Mouse (Mus musculus): Measurements from ENCODE around the gene Ramp3. TPM values are rescaled to one million over a fixed set of nuclear protein-coding genes. Genes with fewer than 3 reads are reported as not detected.
A peak's percentile ranks its signal among the peaks of the same experiment; 100 is the strongest.

Gene Ramp3
- polyA plus RNA-seq, 1 experiment from 2014 or later = 24.6 TPM

GRCm38 (mm10) chr11:6704851-6705250 is 46.5 kb downstream of the Ramp3 start:
- Histone ChIP-seq H3K4me2 (no peak overlapping the region), H3K9me3 (no peaks in the 10 kb centered on the region; the same call in 1 of the 2 replicates), H3K9ac (no peak overlapping the region), H3K27me3 (no peaks in the 10 kb centered on the region), H3K36me3 (no peaks in the 10 kb centered on the region), H3K4me1 (replicated peaks) (peaks cover 5% of the 10 kb centered on the region), H3K4me3 (no peak overlapping the region), H3K27ac (no peak overlapping the region)
- no peak for ATAC-seq (ENCODE audit: low FRiP score)
- 86% methylated on average over 6 of the region's 6 CpGs for WGBS

GRCm38 (mm10) chr11:6705516-6705915 is 47.2 kb downstream of the Ramp3 start:
- H3K4me3 ChIP-seq = no peak overlapping the region
- peaks cover 5% of the 10 kb centered on the region for H3K4me1 ChIP-seq (replicated peaks)
- H3K4me2 ChIP-seq = no peak overlapping the region
- 68% methylated on average over 5 of the region's 5 CpGs for WGBS
- H3K9me3 ChIP-seq = no peaks in the 10 kb centered on the region; the same call in 1 of the 2 replicates
- 0 out of 2 replicates have a peak, but pooled peaks cover 5% of the 10 kb centered on the region for H3K27me3 ChIP-seq
- no peaks in the 10 kb centered on the region for H3K36me3 ChIP-seq
- H3K27ac ChIP-seq = no peak overlapping the region
- no peak overlapping the region for H3K9ac ChIP-seq
- no peak for ATAC-seq (ENCODE audit: low FRiP score)

GRCm38 (mm10) chr11:6706796-6707195 is 48.5 kb downstream of the Ramp3 start:
- ATAC-seq (ENCODE audit: low FRiP score) = no peak
- Histone ChIP-seq H3K4me1 (replicated peaks) (peaks cover 5% of the 10 kb centered on the region), H3K4me2 (no peak overlapping the region), H3K27ac (no peak overlapping the region), H3K36me3 (no peaks in the 10 kb centered on the region), H3K9me3 (no peaks in the 10 kb centered on the region; the same call in 1 of the 2 replicates), H3K4me3 (no peak overlapping the region), H3K9ac (no peak overlapping the region), H3K27me3 (0 out of 2 replicates have a peak, but pooled peaks cover 14% of the 10 kb centered on the region)
- WGBS = 95% methylated on average over 13 of the region's 13 CpGs

GRCm38 (mm10) chr11:6708437-6708836 is 50.1 kb downstream of the Ramp3 start:
- H3K4me2 ChIP-seq = no peak overlapping the region
- no peaks in the 10 kb centered on the region for H3K36me3 ChIP-seq
- WGBS = 92% methylated on average over 7 of the region's 7 CpGs
- H3K9me3 ChIP-seq = no peaks in the 10 kb centered on the region; the same call in 1 of the 2 replicates
- H3K4me1 ChIP-seq (replicated peaks) = peaks cover 5% of the 10 kb centered on the region
- no peak overlapping the region for H3K4me3 ChIP-seq
- 0 out of 2 replicates have a peak, but pooled peaks cover 14% of the 10 kb centered on the region for H3K27me3 ChIP-seq
- ATAC-seq (ENCODE audit: low FRiP score) = no peak
- H3K27ac ChIP-seq = no peak overlapping the region
- H3K9ac ChIP-seq = no peak overlapping the region

GRCm38 (mm10) chr11:6710409-6710808 is 52.1 kb downstream of the Ramp3 start:
- Histone ChIP-seq H3K36me3 (no peaks in the 10 kb centered on the region), H3K9me3 (no peaks in the 10 kb centered on the region; the same call in 1 of the 2 replicates), H3K4me2 (no peak overlapping the region), H3K27ac (no peak overlapping the region), H3K4me3 (no peak overlapping the region), H3K27me3 (0 out of 2 replicates have a peak, but pooled peaks cover 14% of the 10 kb centered on the region), H3K4me1 (replicated peaks) (peaks cover 3% of the 10 kb centered on the region), H3K9ac (no peak overlapping the region)
- 0 out of 2 replicates have a peak, but pooled peaks have one; percentile 7 for ATAC-seq (ENCODE audit: low FRiP score)
- 78% methylated on average over 2 of the region's 2 CpGs for WGBS

GRCm38 (mm10) chr11:6720746-6721145 is 62.4 kb downstream of the Ramp3 start:
- Histone ChIP-seq H3K4me3 (no peak overlapping the region), H3K9ac (no peak overlapping the region), H3K36me3 (no peaks in the 10 kb centered on the region), H3K4me1 (replicated peaks) (no peaks in the 10 kb centered on the region), H3K9me3 (no peaks in the 10 kb centered on the region), H3K27me3 (no peaks in the 10 kb centered on the region; the same call in 1 of the 2 replicates), H3K4me2 (no peak overlapping the region), H3K27ac (no peak overlapping the region)
- ATAC-seq (ENCODE audit: low FRiP score) = no peak
- WGBS = 89% methylated on average over 5 of the region's 5 CpGs

GRCm38 (mm10) chr11:6726921-6727320 is 68.6 kb downstream of the Ramp3 start:
- no peaks in the 10 kb centered on the region for H3K4me1 ChIP-seq (replicated peaks)
- WGBS = 92% methylated on average over 5 of the region's 5 CpGs
- no peaks in the 10 kb centered on the region for H3K36me3 ChIP-seq
- ATAC-seq (ENCODE audit: low FRiP score) = no peak
- H3K4me2 ChIP-seq = no peak overlapping the region
- H3K9ac ChIP-seq = no peak overlapping the region
- no peak overlapping the region for H3K4me3 ChIP-seq
- no peaks in the 10 kb centered on the region for H3K9me3 ChIP-seq
- no peaks in the 10 kb centered on the region for H3K27me3 ChIP-seq
- H3K27ac ChIP-seq = no peak overlapping the region

Other genes with a start within 250 kb of the Ramp3 start
- 3,979 and 4,017 TPM in 2 replicates for gene Ppia, start 243.1 kb upstream of the Ramp3 start, polyA plus RNA-seq (2015; fragmentation: Nextera tagmentation; extraction: Ambion mirVana)
- 381 and 387 TPM in 2 replicates for gene H2afv, start 214.1 kb upstream of the Ramp3 start, polyA plus RNA-seq (2015; fragmentation: Nextera tagmentation; extraction: Ambion mirVana)
- gene Purb, start 182.6 kb upstream of the Ramp3 start, polyA plus RNA-seq (2015; fragmentation: Nextera tagmentation; extraction: Ambion mirVana) = 12.6 and 13.0 TPM in 2 replicates
- 0.42 and 0.48 TPM in 2 replicates for gene Myo1g, start 137.6 kb upstream of the Ramp3 start, polyA plus RNA-seq (2015; fragmentation: Nextera tagmentation; extraction: Ambion mirVana)
- gene Ccm2, start 111.6 kb upstream of the Ramp3 start, polyA plus RNA-seq (2015; fragmentation: Nextera tagmentation; extraction: Ambion mirVana) = 94.1 and 99.0 TPM in 2 replicates
- gene Nacad, start 52.5 kb upstream of the Ramp3 start, polyA plus RNA-seq (2015; fragmentation: Nextera tagmentation; extraction: Ambion mirVana) = 87.6 and 90.0 TPM in 2 replicates
- gene Tbrg4, start 32.5 kb upstream of the Ramp3 start, polyA plus RNA-seq (2015; fragmentation: Nextera tagmentation; extraction: Ambion mirVana) = 29.2 and 34.0 TPM in 2 replicates
- gene Wap, start 19.9 kb upstream of the Ramp3 start, polyA plus RNA-seq (2015; fragmentation: Nextera tagmentation; extraction: Ambion mirVana) = not detected in 2 replicates
- not detected in 2 replicates for gene Gm11983, start 179.1 kb downstream of the Ramp3 start, polyA plus RNA-seq (2015; fragmentation: Nextera tagmentation; extraction: Ambion mirVana)

Data from hindbrain, embryonic 13.5 days (tissue).